Mouse (Mus musculus): ENCODE measurements around the gene Zc3h4. TPM values are rescaled to one million over a fixed set of nuclear protein-coding genes. Genes with fewer than 3 reads are reported as not detected.

The Zc3h4 gene
- total RNA-seq, 4 experiments from 2014 or later: 48.3 to 56.6 (median 52.4) TPM

DNA sequence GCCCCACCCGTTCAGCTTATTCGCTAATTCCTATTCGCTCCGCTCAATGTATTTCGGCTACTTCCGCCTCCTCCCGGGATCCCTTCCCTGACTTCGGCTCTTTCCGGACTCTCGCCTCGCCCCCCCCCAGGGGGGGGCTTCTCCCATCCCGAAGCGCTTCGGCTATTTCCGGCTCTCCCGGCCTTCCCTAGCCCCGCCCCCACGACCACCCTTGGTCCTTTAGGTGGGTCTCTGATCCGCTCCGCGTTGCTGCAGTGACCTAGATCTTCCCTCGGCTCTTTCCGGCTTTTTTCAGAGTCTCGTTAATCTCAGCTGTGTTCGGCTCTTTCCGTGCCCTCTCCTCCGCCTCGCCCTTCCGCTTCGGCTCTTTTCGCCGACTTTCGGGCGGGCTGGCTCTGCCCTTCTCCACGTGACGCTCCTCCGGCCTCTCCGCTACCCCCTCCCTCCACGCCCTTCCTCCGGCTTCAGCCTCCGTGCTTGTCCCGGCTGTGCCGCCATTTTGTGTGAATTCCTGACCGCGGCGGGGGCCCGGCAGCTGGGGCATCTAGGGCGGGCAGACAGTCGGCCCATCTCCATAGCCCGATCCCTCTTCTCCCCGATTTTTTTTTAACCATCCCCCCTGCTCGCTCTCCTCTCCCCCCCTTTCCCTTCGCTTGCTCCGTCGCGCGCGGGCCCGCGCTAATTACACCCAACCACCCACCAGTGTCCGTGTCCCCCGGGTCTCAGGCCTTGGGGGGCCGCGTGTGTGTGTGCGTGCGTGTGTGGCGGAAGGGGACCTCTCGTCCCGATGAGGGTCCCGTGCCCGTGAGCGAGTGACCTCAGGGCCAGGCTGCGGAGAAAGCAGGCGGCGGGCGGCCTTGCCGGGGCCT, 656 bp upstream of the Zc3h4 start:
- peak; percentile 91 to 97 for DNase-seq (ENCODE audit: low spot score in 2 of 2)

DNA sequence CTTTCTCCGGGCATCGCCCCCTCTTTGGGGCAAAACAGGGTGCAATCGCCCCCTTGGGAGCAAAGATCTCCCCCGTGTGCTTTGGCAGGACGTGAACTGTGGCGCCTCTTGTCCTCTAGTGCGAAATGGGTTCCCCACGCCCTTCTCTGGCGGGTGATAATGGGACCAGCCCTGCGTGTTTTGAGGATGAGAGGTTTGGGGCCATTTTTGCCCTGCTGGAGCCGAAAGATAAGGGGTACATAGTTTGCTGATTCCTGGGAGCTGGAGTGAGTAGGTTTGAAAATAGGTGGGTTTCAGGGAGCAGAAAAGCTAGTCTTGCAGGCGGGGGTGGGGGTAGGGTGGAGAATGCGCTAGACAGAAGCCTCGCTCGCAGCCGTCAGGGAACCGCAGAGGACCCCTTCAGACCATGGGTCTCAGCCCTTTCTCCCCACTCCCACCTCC, 1.3 kb downstream of the Zc3h4 start:
- DNase-seq (ENCODE audit: low spot score in 2 of 2): peak; percentile 32 to 34

DNA sequence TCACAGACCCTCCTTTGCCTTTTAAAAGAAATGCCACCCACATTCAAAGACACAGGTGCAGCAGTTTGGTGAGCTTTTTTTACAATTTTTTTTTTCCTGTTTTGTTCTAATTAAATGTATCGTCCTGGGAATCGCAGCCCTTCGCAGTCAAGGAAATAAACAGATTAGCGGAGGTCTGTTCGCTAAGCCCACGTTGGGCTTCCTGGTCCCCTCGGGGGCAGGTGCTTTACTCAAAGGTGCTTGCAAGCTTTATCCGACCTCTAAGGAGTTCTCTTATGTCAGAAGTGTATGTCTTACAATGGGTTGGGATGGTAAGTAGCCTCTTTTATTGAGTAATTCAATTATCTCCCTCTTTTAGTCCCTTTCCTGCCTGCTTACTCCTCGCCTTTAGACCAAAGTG, 1.7 kb downstream of the Zc3h4 start:
- no peak for DNase-seq (ENCODE audit: low spot score in 2 of 2)

DNA sequence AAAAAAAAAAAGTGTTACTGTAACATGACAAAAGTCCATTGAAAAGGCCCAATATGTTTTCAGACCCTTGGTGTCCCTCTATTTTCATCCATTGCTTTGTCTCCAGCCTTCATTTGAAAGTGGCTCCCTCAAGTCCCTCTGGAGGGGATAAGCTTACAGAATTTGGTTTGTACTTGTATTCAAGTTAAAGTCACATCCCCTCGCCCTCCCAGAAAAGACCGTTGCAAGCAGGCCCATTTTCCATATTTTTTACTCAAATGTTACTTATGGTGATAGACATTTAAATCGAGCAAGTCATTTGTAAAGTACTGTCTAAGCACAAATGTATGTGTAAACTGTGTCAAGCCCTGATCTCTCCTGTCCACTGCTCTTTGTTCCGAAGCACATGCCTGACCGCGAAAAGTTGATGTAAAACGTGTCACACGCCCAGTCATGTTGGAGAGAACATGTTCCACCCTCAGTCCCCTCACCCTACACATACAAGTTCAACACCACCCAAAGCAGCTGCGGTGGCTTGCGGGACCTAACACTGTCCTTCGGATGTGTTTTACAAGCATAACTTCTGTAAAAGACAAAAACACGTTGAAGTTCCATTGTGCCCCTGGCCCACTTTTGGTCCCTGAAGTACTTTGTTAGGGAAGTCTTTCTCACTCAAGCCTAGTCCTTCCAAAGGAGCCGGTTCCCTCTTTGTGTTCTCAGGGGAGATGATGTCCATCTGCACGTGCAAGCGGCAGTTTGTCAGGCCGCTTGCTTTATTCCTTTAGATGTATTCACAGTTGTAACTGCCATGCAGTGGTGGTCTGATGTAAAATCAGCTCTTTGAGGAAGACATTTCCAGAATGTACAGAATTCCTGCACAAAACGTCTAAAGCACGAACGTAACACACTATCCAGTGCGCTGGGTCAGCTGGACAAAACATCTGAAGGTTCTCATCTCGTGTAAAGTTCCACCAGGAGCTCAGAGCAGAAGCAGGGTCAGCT, 2.5 kb downstream of the Zc3h4 start:
- DNase-seq (ENCODE audit: low spot score in 2 of 2): no peak

DNA sequence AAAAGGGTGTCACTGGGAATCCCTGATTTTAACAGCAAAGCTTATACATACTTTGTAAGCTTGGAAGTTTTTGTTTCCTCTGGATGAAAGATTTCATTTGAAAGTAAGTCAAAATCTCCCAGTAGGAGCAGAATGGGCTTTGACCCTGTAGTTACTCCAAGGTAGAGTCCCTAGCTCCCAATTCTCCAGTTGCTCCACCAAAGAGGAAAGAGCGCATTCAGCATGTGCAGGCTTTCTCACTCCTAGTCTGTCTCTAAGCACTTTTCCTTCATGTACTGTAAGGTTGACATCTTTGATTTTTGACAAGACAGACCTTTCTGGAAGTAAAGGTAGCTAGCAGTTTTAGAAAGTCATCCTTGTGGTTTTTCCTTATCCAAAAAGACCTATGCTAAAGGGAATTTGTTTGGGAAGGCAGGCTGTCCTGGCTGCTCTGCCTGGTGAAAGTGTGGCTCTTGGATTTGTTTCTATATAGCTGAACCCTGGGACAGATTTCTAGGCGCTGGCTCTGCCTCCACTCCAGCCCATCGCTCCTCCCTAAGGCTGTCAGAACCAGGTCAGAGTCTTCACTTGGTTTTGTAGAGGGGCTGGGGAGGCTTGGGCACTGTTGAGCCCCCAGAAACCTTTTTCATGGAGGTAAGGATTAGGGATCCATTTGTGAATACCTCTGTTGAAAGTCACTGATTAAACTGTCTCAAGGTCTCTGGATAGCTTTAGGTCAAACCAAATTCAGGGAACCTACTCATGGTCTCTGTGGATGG, 3.8 kb downstream of the Zc3h4 start:
- DNase-seq (ENCODE audit: low spot score in 2 of 2): no peak

DNA sequence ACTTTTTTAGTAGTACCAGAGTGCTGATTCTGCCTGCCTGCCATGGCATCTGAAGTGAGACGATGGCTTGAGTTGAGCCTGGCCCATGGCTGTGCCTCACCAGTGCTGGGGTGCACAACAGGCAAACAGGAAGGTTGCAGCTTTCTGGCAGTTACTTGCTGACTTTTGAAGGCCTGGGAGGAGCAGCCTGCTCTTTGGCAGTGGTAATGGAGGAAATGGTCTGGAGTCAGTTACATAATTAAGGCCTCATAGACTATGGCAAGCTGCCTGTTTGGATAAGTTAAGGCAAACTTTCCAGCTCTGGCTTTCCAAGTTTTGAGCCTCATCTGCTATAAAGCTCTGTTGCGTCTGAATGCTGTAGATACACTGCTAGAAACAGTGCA, 4.4 kb downstream of the Zc3h4 start:
- DNase-seq (ENCODE audit: low spot score in 2 of 2): no peak

DNA sequence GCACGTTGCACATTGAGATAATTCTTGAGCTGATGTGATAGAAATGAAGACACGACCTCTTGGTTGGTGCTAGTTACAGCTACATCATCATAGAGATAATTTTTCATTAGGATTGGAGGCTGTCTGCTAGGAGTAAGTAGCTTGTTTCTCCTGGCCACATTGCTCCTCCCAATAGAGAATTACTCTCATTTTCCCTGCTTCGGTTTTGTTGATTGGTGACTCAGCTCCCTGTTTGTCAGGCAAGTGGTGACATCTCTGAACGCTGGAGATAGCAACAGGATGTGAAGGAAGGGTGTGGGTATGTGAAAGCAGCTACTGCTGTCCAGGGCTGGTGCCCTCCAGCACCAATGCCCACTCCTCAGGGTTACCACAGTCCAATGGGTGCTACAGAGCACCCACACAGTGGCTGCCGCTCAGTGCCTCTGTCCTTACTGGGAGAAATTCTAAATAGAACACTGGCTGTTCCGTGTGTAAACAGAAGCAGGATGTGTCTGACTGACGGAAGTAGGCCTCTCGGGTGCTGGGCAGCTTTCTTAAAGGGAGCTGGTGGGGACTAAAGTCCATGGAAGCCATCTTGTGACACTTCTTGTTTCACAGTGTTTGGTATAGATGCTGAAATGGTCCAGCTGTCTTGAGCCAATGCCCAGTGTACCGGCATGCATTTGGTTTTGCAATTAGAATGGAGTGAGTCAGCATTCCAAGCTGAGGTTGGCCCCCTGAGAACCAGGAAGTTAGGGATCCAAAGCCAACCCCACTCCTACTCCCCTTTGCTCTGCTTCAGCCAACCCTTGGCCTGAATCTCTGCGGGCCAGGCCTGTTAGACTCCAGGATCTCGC, 5.0 kb downstream of the Zc3h4 start:
- DNase-seq (ENCODE audit: low spot score in 2 of 2): peak; percentile 27 to 32

DNA sequence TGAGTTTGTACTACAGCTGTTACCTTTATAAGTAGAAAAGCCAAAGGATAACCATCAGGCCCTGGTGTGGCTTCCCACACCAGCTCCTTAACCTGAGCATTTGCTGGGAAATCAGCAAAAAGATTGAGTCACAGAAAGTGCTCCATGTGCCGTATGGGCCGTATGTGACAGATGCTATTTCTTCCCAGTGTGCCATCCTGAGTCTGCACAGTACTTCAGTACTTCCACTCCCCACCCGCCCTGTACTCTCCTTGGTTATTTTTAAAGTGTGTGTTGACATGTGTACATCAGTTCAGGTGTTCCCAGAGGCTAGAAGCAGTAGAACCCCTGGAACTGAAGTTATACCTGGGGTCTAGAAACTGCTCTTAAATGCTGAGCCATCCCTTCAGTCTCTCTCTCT, 6.3 kb downstream of the Zc3h4 start:
- no peak for DNase-seq (ENCODE audit: low spot score in 2 of 2)

DNA sequence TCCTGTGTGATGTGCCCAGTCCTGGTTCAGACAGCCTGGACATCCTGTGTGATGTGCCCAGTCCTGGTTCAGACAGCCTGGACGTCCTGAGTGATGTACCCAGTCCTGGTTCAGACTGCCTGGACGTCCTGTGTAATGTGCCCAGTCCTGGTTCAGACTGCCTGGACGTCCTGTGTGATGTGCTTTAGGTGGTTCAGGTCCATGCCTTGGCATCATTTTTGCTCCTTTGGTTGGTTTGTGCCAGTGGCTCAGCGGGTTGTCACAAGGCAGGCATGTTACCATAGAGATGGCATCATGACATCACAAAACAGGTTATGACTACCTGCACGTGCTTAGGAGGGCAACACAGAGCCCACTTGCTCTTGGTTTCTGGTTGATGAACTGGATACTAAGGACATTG, 10.4 kb downstream of the Zc3h4 start:
- no peak for DNase-seq (ENCODE audit: low spot score in 2 of 2)

DNA sequence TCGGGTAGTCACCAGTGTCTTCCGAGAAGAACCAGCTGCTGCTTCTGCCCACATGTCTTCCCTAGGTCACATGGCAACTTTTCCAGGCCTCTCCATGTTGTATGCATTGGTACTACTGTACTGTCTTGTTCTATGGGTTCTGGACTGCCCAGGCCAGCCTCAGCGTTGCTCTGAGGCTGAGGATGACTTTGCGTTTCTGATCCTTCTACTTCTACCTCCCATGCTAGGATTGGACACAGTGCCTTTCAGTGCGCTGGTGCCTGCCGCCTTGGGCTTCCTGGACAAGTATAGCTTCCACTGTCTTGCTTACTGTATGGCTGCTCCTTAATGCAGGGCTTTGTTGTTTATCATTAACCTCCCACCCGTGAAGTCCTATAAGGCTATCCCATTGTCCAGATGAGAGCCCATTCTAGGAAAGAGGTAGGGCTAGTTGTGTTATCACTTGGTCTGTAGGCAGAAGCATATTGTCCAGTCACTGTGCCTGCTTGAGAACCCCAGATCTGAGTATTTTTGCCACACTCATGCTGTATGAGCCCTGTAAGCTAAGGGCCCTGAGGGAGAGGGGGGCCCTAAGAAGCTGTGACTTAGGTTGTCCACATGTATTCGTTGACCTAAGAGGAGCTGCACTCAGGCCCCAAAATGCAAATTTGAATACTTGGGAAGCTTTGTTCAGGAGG, 11.6 kb downstream of the Zc3h4 start:
- DNase-seq (ENCODE audit: low spot score in 2 of 2): no peak

DNA sequence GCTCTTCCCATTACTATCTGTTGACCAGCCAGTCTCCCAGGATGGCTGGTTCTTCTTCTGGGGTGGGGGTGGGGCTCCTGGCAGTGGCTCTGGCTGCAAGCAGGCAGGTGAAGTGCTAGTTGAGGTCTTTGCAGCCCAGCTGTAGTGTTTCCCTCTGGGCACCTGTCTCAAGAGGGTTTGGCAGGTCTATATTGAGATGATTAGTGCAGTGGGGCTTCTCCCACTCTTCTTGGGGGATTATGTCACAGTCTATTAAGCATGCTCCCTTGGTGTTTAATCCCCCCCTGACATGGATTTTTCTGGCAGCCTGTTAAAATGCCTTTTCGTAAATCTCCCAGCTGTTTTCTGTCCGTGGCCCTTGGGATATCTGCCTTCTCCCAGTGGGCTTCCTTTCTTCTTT, 12.2 kb downstream of the Zc3h4 start:
- DNase-seq (ENCODE audit: low spot score in 2 of 2): no peak

DNA sequence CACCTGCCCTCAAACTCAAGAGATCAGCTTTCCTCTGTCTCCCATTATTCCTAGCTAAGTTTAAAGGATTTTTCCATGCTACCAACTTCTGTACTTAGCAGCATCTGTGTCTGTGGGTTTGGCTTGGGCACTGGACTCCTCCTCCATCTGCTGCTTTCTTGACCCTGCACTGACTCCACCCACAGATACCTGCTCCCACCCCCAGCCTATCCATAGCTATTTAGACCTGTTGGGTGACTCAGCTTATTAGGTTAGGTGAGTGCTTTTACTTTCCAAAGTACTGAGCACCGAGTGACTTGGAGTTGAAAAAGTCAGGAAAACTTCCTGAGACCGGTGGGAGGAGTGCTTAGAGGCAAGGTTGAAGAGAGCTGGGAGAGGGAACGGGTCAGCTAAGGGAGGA, 14.7 kb downstream of the Zc3h4 start:
- DNase-seq (ENCODE audit: low spot score in 2 of 2): no peak

DNA sequence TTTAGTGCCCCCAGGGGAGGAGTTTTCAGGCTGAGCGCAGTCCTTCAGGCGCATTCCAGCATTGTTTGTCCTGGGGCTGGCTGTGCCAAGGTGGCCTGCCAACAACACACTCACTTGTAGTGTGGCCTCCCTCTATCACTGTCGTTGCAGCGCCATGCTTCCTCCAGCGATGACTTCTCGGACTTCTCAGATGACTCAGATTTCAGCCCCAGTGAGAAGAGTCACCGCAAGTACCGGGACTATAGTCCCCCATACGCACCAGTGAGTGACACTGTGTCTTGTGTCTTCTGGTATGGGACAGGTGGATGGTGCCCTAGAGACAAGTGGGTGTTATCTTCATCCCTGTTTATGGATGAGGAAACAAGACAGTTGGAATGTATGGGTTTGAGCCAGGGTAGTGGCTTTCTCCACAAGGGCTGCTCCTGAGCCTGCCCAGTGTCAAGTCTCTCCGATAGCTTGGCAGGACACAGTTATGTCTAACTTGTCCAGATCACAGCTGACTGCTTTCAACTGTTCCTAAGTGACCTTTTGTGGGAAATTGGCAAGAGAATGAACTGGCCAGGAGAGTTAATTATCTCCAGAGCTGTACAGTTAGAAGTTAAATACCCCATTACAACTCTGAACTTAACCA, 16.5 kb downstream of the Zc3h4 start:
- no peak for DNase-seq (ENCODE audit: low spot score in 2 of 2)

DNA sequence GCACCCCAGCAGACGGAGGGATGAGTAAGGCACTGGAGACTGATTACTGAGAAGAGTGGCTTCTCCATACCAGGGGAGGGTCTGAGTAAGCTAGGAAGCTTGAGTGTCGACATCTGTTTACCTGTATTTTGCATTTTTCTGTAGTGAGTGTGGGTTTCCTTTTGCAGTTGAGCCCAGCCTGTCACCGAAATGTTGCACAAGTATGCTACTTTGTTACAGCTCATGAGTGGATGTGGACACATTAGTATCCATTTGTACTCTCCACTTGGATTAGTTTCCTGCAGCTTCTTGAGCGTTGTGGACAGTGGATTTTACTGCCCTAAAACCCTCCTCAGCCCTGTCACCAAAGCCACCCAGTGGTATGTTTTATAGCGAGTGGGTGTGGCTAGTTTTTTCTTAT, 18.0 kb downstream of the Zc3h4 start:
- DNase-seq (ENCODE audit: low spot score in 2 of 2): no peak

DNA sequence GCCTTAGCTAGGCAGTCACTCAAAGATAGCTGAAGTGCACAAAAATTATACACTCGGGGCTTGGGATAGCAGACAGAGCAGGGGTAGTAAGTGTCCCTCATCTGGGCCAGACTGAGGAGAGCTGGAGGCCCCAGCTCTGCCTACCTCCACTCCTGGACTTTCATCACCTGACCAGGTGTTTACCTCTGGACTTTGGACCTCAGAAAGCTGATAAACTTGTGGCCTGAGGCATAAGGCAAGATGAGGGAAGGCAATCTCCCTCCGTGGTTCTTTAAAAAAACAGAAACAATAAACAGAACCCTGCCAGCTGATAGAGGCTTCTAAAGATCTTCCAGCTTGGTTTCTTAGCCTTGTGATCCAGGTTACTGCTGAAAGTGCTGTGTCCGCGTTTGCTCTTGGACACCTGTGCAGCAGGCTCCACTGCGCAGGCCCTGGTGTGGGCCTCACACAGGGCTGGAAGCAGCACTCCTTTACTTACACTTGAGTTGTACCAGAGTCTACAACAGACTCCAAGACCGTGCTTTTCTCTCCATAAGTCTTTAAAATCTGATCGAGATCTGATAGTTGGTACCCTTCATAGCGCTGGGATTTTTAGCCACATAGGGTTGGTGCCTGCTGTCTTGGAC, 19.9 kb downstream of the Zc3h4 start:
- DNase-seq (ENCODE audit: low spot score in 2 of 2): no peak

DNA sequence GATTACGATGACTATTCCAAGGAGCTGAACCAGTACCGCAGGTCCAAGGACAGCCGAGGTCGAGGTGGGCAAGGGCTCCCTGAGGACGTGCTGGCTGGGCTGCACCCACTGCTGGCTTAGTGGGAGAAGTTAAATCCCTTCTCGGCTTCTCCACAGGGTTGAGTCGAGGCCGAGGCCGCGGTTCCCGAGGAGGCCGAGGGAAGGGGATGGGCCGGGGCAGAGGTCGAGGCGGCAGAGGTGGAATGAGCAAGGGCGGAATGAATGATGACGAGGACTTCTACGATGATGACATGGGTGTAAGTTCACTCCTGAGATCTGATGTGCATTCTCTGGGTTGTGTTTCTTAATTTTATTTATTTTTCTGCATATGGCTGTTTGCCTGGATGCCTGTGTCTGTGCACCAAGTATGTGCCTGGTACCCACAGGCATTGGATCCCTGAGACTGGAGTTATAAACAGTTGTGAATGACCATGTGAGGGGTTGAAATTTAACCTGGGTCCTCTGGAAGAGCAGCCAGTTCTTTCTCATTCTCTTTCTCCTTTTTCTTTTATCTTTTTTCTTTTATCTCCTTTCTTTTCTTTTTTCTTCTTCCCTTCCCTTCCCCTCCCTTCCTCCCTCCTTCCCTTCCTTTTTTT, 21.6 kb downstream of the Zc3h4 start:
- no peak for DNase-seq (ENCODE audit: low spot score in 2 of 2)

DNA sequence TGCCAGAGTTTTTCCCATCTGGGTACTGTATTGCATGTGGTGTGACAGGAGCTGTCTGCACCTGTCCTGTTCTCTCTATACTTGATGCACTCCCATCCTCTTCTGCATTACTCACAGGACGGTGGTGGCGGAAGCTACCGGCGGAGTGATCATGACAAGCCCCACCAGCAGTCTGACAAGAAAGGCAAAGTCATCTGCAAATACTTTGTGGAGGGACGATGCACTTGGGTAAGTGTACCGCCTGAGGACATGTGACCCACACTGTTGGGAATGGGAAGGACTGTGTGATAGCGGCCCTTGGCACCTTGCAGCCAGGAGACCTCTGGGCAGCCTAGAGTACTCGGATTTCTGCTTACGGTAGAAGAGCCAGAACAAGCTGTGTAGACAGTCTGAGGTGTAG, 23.0 kb downstream of the Zc3h4 start:
- DNase-seq (ENCODE audit: low spot score in 2 of 2): no peak

DNA sequence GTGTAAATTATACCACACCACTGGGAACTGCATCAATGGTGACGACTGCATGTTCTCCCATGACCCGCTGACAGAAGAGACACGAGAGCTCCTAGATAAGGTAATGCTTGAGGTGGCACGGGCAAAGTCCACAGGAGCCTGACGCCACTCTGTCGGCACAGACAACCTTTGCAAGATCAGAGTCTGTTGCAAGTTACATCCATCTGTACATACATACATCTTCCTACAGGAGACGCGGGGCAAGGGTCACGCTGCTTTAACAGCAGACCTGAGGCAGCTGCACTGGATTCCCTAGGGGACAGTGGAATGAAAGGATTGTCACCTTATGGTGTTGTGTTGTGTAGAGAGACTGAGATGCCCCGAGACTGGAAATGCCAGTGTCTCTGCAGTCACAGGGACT, 25.0 kb downstream of the Zc3h4 start:
- DNase-seq (ENCODE audit: low spot score in 2 of 2): no peak
